Mouse (Mus musculus): ENCODE data around the gene Ccdc34.

DNA sequence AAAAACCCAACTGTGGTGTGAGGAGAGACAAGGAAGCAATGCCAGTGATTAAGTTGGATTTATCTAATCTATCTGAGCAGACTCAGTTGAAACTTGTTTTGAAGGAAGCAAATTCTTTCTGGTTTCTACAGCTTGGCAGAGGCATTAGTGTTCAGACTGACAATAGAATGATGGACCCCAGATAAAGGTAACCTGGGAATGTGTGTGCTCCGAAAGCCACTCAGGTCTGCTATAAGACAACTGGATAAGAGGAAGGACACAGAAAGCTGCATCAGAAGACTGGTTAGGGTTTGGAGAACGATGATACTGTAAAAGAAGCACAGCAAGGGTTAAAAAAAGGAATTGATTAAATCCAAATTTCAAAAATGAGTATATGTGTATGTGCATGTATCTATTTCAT lies 111.8 kb downstream of the Ccdc34 start:
- TF ChIP-seq EP300 (IDR thresholded peaks at IDR 0.05; ENCODE audit: low read depth) (no peak), CTCF (IDR thresholded peaks at IDR 0.05; ENCODE audit: low read depth) (no peak)
